Mouse (Mus musculus) limb, embryonic 12.5 days (tissue): ENCODE measurements around the gene Tmbim7. TPM values are rescaled to one million over a fixed set of nuclear protein-coding genes. Genes with fewer than 3 reads are reported as not detected.
"Not testable (repeated sequence)": the region's sequence is repeated elsewhere in the genome, so short reads cannot be mapped to it uniquely, and the experiment has no call there.

Source experiments
- ATAC-seq: fragments of 200-750 bp; cut with Nextera tagmentation; 2 replicates; pipeline ENCODE4 v1.8.0; 2017; ENCODE audit warnings: low read depth, moderate TSS enrichment; ENCODE audit not compliant: insufficient number of reproducible peaks, insufficient read depth, low FRiP score, low TSS enrichment
- H3K27ac ChIP-seq: fragments of 300-500 bp; sonication (generic); 2 replicates; pipeline ENCODE4 v1.5.1; 2016; ENCODE audit warnings: mild to moderate bottlenecking, moderate library complexity
- H3K27me3 ChIP-seq: fragments of 300-500 bp; sonication (generic); 2 replicates; pipeline ENCODE4 v1.6.1; 2016; ENCODE audit warnings: mild to moderate bottlenecking, moderate library complexity
- H3K36me3 ChIP-seq: fragments of 300-500 bp; sonication (generic); 2 replicates; pipeline ENCODE4 v1.6.1; 2016; ENCODE audit warnings: mild to moderate bottlenecking, moderate library complexity
- H3K4me1 ChIP-seq: fragments of 300-500 bp; sonication (generic); replicated peaks from 2 replicates; pipeline ENCODE4 v1.6.1; 2016
- H3K4me2 ChIP-seq: fragments of 300-500 bp; sonication (generic); 2 replicates; pipeline ENCODE4 v1.6.1; 2016; ENCODE audit warnings: mild to moderate bottlenecking, moderate library complexity
- H3K4me3 ChIP-seq: fragments of 300-500 bp; sonication (generic); replicated peaks from 2 replicates; pipeline ENCODE4 v1.5.1; 2016; ENCODE audit warnings: mild to moderate bottlenecking
- H3K9ac ChIP-seq: fragments of 300-500 bp; sonication (generic); replicated peaks from 2 replicates; pipeline ENCODE4 v1.6.1; 2016; ENCODE audit warnings: mild to moderate bottlenecking, moderate library complexity
- H3K9me3 ChIP-seq: fragments of 300-500 bp; sonication (generic); 2 replicates; pipeline ENCODE4 v1.6.1; 2016; ENCODE audit warnings: mild to moderate bottlenecking, moderate library complexity
- WGBS: fragments of 180-500 bp; shearing (Covaris S2); methylation state at CpG from one replicate; pipeline ENCODE4 v1.1.7; 2016; 5-methylcytosine and 5-hydroxymethylcytosine counted together
- polyA plus RNA-seq: library from polyadenylated mRNA; unstranded; fragments of >200 nt; fragmentation: Nextera tagmentation; extraction: Ambion mirVana; gene quantifications from 2 replicates; pipeline ENCODE4 v1.2.1, GENCODE M21; 2016

Gene Tmbim7
- not detected in 2 replicates for polyA plus RNA-seq

GRCm38 (mm10) chr5:3650881-3651280, at the start of gene Tmbim7:
Tmbim7 (plus strand) TSS chr5:3651181.
- Histone ChIP-seq H3K27ac (no peak within 1 kb of the TSS), H3K4me3 (no peak within 1 kb of the TSS), H3K4me1 (no peaks in the 10 kb centered on the region), H3K36me3 (no peaks in the 10 kb centered on the region), H3K9me3 (no peaks in the 10 kb centered on the region), H3K27me3 (no peaks in the 10 kb centered on the region), H3K4me2 (no peak within 1 kb of the TSS), H3K9ac (no peak within 1 kb of the TSS)
- 85% methylated on average over 6 of the region's 6 CpGs for WGBS
- ATAC-seq = no peak

- 93% methylated on average over 9 of the region's 9 CpGs for WGBS
- Histone ChIP-seq H3K27me3 (no peaks in the 10 kb centered on the region), H3K27ac (no peak overlapping the region), H3K36me3 (peaks cover 55% of the 10 kb centered on the region), H3K4me2 (no peak overlapping the region), H3K9ac (no peak overlapping the region), H3K4me3 (no peak overlapping the region), H3K4me1 (no peaks in the 10 kb centered on the region), H3K9me3 (no peaks in the 10 kb centered on the region)
- ATAC-seq = no peak
These were observed 43.9 kb upstream of the Tmbim7 start for GRCm38 (mm10) chr5:3607114-3607513.

GRCm38 (mm10) chr5:3609241-3609640, 41.7 kb upstream of the Tmbim7 start:
- no peak for ATAC-seq
- no peak overlapping the region for H3K9ac ChIP-seq
- no peak overlapping the region for H3K4me2 ChIP-seq
- no peaks in the 10 kb centered on the region for H3K27me3 ChIP-seq
- no peak overlapping the region for H3K4me3 ChIP-seq
- WGBS = 93% methylated on average over 7 of the region's 7 CpGs
- H3K9me3 ChIP-seq = no peaks in the 10 kb centered on the region
- no peak overlapping the region for H3K27ac ChIP-seq
- H3K36me3 ChIP-seq = peaks cover 62% of the 10 kb centered on the region
- H3K4me1 ChIP-seq = no peaks in the 10 kb centered on the region

- H3K9me3 ChIP-seq, ATAC-seq, H3K27ac ChIP-seq, H3K4me2 ChIP-seq, H3K27me3 ChIP-seq, H3K4me1 ChIP-seq, H3K9ac ChIP-seq, H3K4me3 ChIP-seq: not testable (repeated sequence)
- peaks cover 53% of the 10 kb centered on the region for H3K36me3 ChIP-seq
- 93% methylated on average over 2 of the region's 2 CpGs for WGBS
These were observed 39.1 kb upstream of the Tmbim7 start for GRCm38 (mm10) chr5:3611835-3612234.

- WGBS = 82% methylated on average over 7 of the region's 7 CpGs
These were observed 30.5 kb upstream of the Tmbim7 start for GRCm38 (mm10) chr5:3620486-3620885.

GRCm38 (mm10) chr5:3630055-3630454, 20.9 kb upstream of the Tmbim7 start:
- H3K36me3 ChIP-seq = peaks cover 46% of the 10 kb centered on the region

More at GRCm38 (mm10) chr5:3620486-3620885, 30.5 kb upstream of the Tmbim7 start:
- no peak overlapping the region for H3K4me2 ChIP-seq
- H3K27ac ChIP-seq = no peak overlapping the region
- no peaks in the 10 kb centered on the region for H3K4me1 ChIP-seq
- ATAC-seq = no peak
- no peak overlapping the region for H3K9ac ChIP-seq
- no peaks in the 10 kb centered on the region for H3K27me3 ChIP-seq
- no peaks in the 10 kb centered on the region for H3K9me3 ChIP-seq
- H3K4me3 ChIP-seq = no peak overlapping the region
- H3K36me3 ChIP-seq = peaks cover 63% of the 10 kb centered on the region

GRCm38 (mm10) chr5:3631512-3632271, 19.3 kb upstream of the Tmbim7 start:
- H3K4me1 ChIP-seq = peaks cover 5% of the 10 kb centered on the region; the same call in 1 of the 2 replicates
- WGBS = 50% methylated on average over 16 of the region's 16 CpGs
- H3K4me2 ChIP-seq = no peak overlapping the region
- H3K27me3 ChIP-seq = no peaks in the 10 kb centered on the region
- H3K4me3 ChIP-seq = no peak overlapping the region
- no peaks in the 10 kb centered on the region for H3K9me3 ChIP-seq
- H3K27ac ChIP-seq = no peak overlapping the region
- no peak overlapping the region for H3K9ac ChIP-seq
- ATAC-seq = no peak
- H3K36me3 ChIP-seq = peaks cover 43% of the 10 kb centered on the region

More at GRCm38 (mm10) chr5:3630055-3630454, 20.9 kb upstream of the Tmbim7 start:
- Histone ChIP-seq H3K27ac (no peak overlapping the region), H3K4me1 (peaks cover 5% of the 10 kb centered on the region; the same call in 1 of the 2 replicates), H3K4me3 (no peak overlapping the region), H3K4me2 (no peak overlapping the region), H3K9me3 (no peaks in the 10 kb centered on the region), H3K27me3 (no peaks in the 10 kb centered on the region), H3K9ac (no peak overlapping the region)
- no peak for ATAC-seq
- 89% methylated on average over 5 of the region's 5 CpGs for WGBS

- Histone ChIP-seq H3K4me1 (peaks cover 5% of the 10 kb centered on the region; the same call in 1 of the 2 replicates), H3K27me3 (no peaks in the 10 kb centered on the region), H3K9ac (no peak overlapping the region), H3K4me3 (no peak overlapping the region), H3K27ac (no peak overlapping the region), H3K9me3 (no peaks in the 10 kb centered on the region), H3K4me2 (no peak overlapping the region), H3K36me3 (peaks cover 39% of the 10 kb centered on the region)
- no peak for ATAC-seq
- 60% methylated on average over 5 of the region's 5 CpGs for WGBS
These were observed 18.7 kb upstream of the Tmbim7 start for GRCm38 (mm10) chr5:3632285-3632684.

GRCm38 (mm10) chr5:3633315-3633714, 17.7 kb upstream of the Tmbim7 start:
- no peak for ATAC-seq
- Histone ChIP-seq H3K9me3 (no peaks in the 10 kb centered on the region), H3K4me3 (no peak overlapping the region), H3K27me3 (no peaks in the 10 kb centered on the region), H3K4me1 (peaks cover 5% of the 10 kb centered on the region; the same call in 1 of the 2 replicates), H3K4me2 (no peak overlapping the region), H3K27ac (no peak overlapping the region), H3K9ac (no peak overlapping the region), H3K36me3 (peaks cover 36% of the 10 kb centered on the region)
- WGBS = 82% methylated on average over 13 of the region's 13 CpGs

- Histone ChIP-seq H3K27me3 (no peaks in the 10 kb centered on the region), H3K36me3 (peaks cover 36% of the 10 kb centered on the region), H3K4me1 (peaks cover 5% of the 10 kb centered on the region; the same call in 1 of the 2 replicates), H3K9me3 (no peaks in the 10 kb centered on the region), H3K27ac (no peak overlapping the region), H3K4me3 (no peak overlapping the region), H3K9ac (no peak overlapping the region), H3K4me2 (no peak overlapping the region)
- ATAC-seq = no peak
- 78% methylated on average over 4 of the region's 4 CpGs for WGBS
These were observed 17.0 kb upstream of the Tmbim7 start for GRCm38 (mm10) chr5:3633951-3634350.

- no peaks in the 10 kb centered on the region for H3K9me3 ChIP-seq
- H3K9ac ChIP-seq = no peak overlapping the region
- H3K27me3 ChIP-seq = no peaks in the 10 kb centered on the region
- H3K4me3 ChIP-seq = no peak overlapping the region
- no peak for ATAC-seq
- H3K27ac ChIP-seq = no peak overlapping the region
- peaks cover 5% of the 10 kb centered on the region; the same call in 1 of the 2 replicates for H3K4me1 ChIP-seq
- H3K4me2 ChIP-seq = no peak overlapping the region
- 83% methylated on average over 8 of the region's 8 CpGs for WGBS
- peaks cover 36% of the 10 kb centered on the region for H3K36me3 ChIP-seq
These were observed 15.7 kb upstream of the Tmbim7 start for GRCm38 (mm10) chr5:3635286-3635685.
